Mouse (Mus musculus) kidney, postnatal 14 days (tissue): ENCODE data around the gene Cdk1.

Experiments
- DNase-seq: peaks from one replicate; pipeline ENCODE4 v3.0.0; 2022; ENCODE audit warnings: mixed read lengths

The Cdk1 gene

GRCm38 (mm10) chr10:69342328-69342727 lies 10.4 kb downstream of the Cdk1 start:
- DNase-seq: no peak

GRCm38 (mm10) chr10:69341570-69342227 lies 11.0 kb downstream of the Cdk1 start:
- no peak for DNase-seq

GRCm38 (mm10) chr10:69340001-69340400 lies 12.7 kb downstream of the Cdk1 start:
- DNase-seq: no peak

- no peak for DNase-seq
Measured at GRCm38 (mm10) chr10:69336219-69336618, 16.5 kb downstream of the Cdk1 start.

- DNase-seq: no peak
Measured at GRCm38 (mm10) chr10:69335611-69336010, 17.1 kb downstream of the Cdk1 start.

- no peak for DNase-seq
Measured at GRCm38 (mm10) chr10:69335195-69335536, 17.6 kb downstream of the Cdk1 start.

GRCm38 (mm10) chr10:69334271-69335194 lies 18.2 kb downstream of the Cdk1 start:
- DNase-seq: no peak

- no peak for DNase-seq
Measured at GRCm38 (mm10) chr10:69333212-69333611, 19.5 kb downstream of the Cdk1 start.

GRCm38 (mm10) chr10:69331231-69331630 lies 21.5 kb downstream of the Cdk1 start:
- peak; percentile 38 for DNase-seq

GRCm38 (mm10) chr10:69328656-69329046 lies 24.1 kb downstream of the Cdk1 start:
- no peak for DNase-seq

- DNase-seq: no peak
Measured at GRCm38 (mm10) chr10:69328029-69328655, 24.6 kb downstream of the Cdk1 start.

GRCm38 (mm10) chr10:69327362-69327761 lies 25.4 kb downstream of the Cdk1 start:
- no peak for DNase-seq

GRCm38 (mm10) chr10:69326433-69326832 lies 26.3 kb downstream of the Cdk1 start:
- DNase-seq: no peak

- no peak for DNase-seq
Measured at GRCm38 (mm10) chr10:69324816-69325215, 27.9 kb downstream of the Cdk1 start.

- DNase-seq: no peak
Measured at GRCm38 (mm10) chr10:69323986-69324385, 28.8 kb downstream of the Cdk1 start.

- peak; percentile 50 for DNase-seq
Measured at GRCm38 (mm10) chr10:69321519-69322035, 31.2 kb downstream of the Cdk1 start.

GRCm38 (mm10) chr10:69320667-69321518 lies 31.8 kb downstream of the Cdk1 start:
- DNase-seq: peak; percentile 92

- DNase-seq: no peak
Measured at GRCm38 (mm10) chr10:69318514-69318913, 34.2 kb downstream of the Cdk1 start.

GRCm38 (mm10) chr10:69313944-69314343 lies 38.8 kb downstream of the Cdk1 start:
- DNase-seq: no peak

GRCm38 (mm10) chr10:69311867-69312266 lies 40.9 kb downstream of the Cdk1 start:
- DNase-seq: no peak

GRCm38 (mm10) chr10:69309109-69309508 lies 43.6 kb downstream of the Cdk1 start:
- DNase-seq: no peak

GRCm38 (mm10) chr10:69307067-69307466 lies 45.7 kb downstream of the Cdk1 start:
- DNase-seq: peak; percentile 81
